Mouse (Mus musculus) hematopoietic stem cell, adult 5-6 weeks (primary cell): ENCODE results near the gene Rnd2. TPM values are rescaled to one million over a fixed set of nuclear protein-coding genes. Genes with fewer than 3 reads are reported as not detected.
"Not testable (repeated sequence)": the region's sequence is repeated elsewhere in the genome, so short reads cannot be mapped to it uniquely, and the experiment has no call there.

ENCODE experiments used
- ATAC-seq, 2 experiments: fragments of 125-278 bp in 1 of 2; replicated peaks in 1 of 2; 2 replicates each; pipeline ENCODE4 v1.8.0; 2016 to 2017; ENCODE audit warnings: inconsistent platforms in 2 of 2, mild to moderate bottlenecking in 2 of 2, moderate number of reproducible peaks in 2 of 2, low read depth in 1 of 2, moderate TSS enrichment in 1 of 2; ENCODE audit not compliant: low FRiP score in 2 of 2, poor library complexity in 2 of 2, severe bottlenecking in 2 of 2, insufficient read depth in 1 of 2, low TSS enrichment in 1 of 2
- total RNA-seq: library from RNA; stranded (forward); fragments of 172-1452, 232-1000 nt; gene quantifications from 2 replicates; pipeline ENCODE4 v1.2.3, GENCODE M21; 2017

Gene Rnd2
- total RNA-seq, 1 experiment from 2014 or later, result 5.8 TPM

- not testable (repeated sequence) for ATAC-seq
Observed at GRCm38 (mm10) chr11:101441450-101442126, 23.2 kb upstream of the Rnd2 start.

GRCm38 (mm10) chr11:101442127-101442693 is 22.6 kb upstream of the Rnd2 start, which contains the start of gene Rpl27:
Gene Rpl27, plus strand, starts transcription at chr11:101442298.
- ATAC-seq, result peak; percentile 99

GRCm38 (mm10) chr11:101442760-101443159 is 22.0 kb upstream of the Rnd2 start:
- ATAC-seq, result no peak

- no peak for ATAC-seq
Observed at GRCm38 (mm10) chr11:101446319-101446718, 18.5 kb upstream of the Rnd2 start.

- not testable (repeated sequence) for ATAC-seq
Observed at GRCm38 (mm10) chr11:101446860-101447259, 17.9 kb upstream of the Rnd2 start.

- ATAC-seq, result no peak
Observed at GRCm38 (mm10) chr11:101447786-101448185, 17.0 kb upstream of the Rnd2 start.

GRCm38 (mm10) chr11:101448274-101448746 is 16.5 kb upstream of the Rnd2 start, which contains the start of gene Ifi35:
Gene Ifi35, plus strand, starts transcription at chr11:101448407.
- peak; percentile 94 for ATAC-seq

- peak in 1 of 2 experiments; percentile 33; a peak in 1 of 4 replicates for ATAC-seq
Observed at GRCm38 (mm10) chr11:101448899-101449298, 15.9 kb upstream of the Rnd2 start.

- ATAC-seq, result not testable (repeated sequence)
Observed at GRCm38 (mm10) chr11:101449596-101449995, 15.2 kb upstream of the Rnd2 start.

GRCm38 (mm10) chr11:101450394-101450793 is 14.4 kb upstream of the Rnd2 start:
- peak in 1 of 2 experiments; percentile 25; a peak in 1 of 4 replicates for ATAC-seq

GRCm38 (mm10) chr11:101451536-101451935 is 13.3 kb upstream of the Rnd2 start:
- no peak for ATAC-seq

GRCm38 (mm10) chr11:101452093-101452774 is 12.6 kb upstream of the Rnd2 start:
- no peak for ATAC-seq

GRCm38 (mm10) chr11:101454702-101455101 is 10.1 kb upstream of the Rnd2 start:
- ATAC-seq, result no peak

GRCm38 (mm10) chr11:101455627-101456026 is 9.2 kb upstream of the Rnd2 start:
- no peak for ATAC-seq

GRCm38 (mm10) chr11:101457631-101458030 is 7.2 kb upstream of the Rnd2 start:
- no peak for ATAC-seq

GRCm38 (mm10) chr11:101458217-101458616 is 6.6 kb upstream of the Rnd2 start:
- ATAC-seq, result 0 out of 4 replicates have a peak, but pooled peaks of 1 of the 2 experiments have one; percentile 5

GRCm38 (mm10) chr11:101459716-101460115 is 5.1 kb upstream of the Rnd2 start:
- no peak for ATAC-seq

- ATAC-seq, result no peak
Observed at GRCm38 (mm10) chr11:101460321-101460720, 4.5 kb upstream of the Rnd2 start.
